10 mouse cellular contexts compared by ENCODE assay signal in the genomic region with DNA sequence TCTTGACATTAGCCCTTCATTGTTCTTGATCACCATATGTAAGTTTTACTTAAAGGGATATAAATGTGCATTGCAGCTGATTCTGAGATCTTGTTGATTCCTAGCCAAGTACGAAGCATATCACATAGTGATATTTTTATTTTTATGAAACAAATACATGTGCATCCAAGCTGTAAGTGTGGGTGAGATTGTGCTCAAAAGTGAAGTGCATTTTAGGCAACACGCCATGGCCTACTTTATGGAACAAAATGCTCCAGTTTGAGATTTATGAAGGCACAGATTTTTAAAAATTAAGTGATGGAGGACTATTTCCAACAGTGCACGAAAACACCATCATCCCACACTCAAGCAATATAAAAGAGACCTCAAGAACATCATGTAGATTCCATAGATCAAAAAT.
"Had no signal": no experiment of that assay in that cellular context is flagged by ENCODE, and none has a peak within 500 bp of the region (broad histone marks: within the 10 kb centered on the region; RNA-seq: fewer than 3 reads in every experiment).

No protein-coding gene starts in this region.

- DNase-seq: kidney, adult 2 months; kidney, postnatal 14 days; liver; liver, embryonic 13.5 days; liver, postnatal 0 days; lung, postnatal 14 days; thymus, adult 18-20 months; thymus, postnatal 14 days had no signal

- ATAC-seq: intestine, embryonic 16.5 days; liver, postnatal 0 days; midbrain, embryonic 13.5 days had no signal
